ENCODE assay signal across 10 mouse cellular contexts in the genomic region with DNA sequence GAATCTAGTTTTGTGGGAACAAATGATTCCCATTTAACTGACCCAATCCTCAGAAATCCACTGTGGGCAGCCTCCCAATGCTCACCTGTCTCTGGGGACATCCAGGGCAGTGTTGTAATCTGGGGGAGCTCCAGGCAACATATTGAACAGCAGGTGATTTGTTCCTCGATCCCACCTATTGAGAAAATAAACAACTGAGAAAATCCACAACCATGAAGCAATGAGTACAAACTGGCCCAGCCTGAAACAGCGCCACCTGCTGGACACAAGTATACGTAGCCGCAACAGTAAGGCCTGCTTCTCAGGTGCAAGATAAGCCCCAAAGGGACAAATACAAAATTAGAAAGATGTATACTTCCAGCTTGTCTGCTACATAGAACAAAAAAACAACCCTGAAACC. TPM values are rescaled to one million over a fixed set of nuclear protein-coding genes. Genes with fewer than 3 reads are reported as not detected.
DNase-seq lines count a peak whose midpoint lies in the region; ATAC-seq lines count a peak whose summit lies in the region.
"Had no signal": no experiment of that assay in that cellular context is flagged by ENCODE, and none has a peak within 500 bp of the region (broad histone marks: within the 10 kb centered on the region; RNA-seq: fewer than 3 reads in every experiment).

No protein-coding gene starts in this region.

- DNase-seq in hindbrain, embryonic 10.5 days (ENCODE audit: low spot score) = peak; percentile 64
- peak; percentile 68 for DNase-seq in A20 (ENCODE audit: low read depth, low spot score)
- DNase-seq in MN1 (ENCODE audit: low spot score) = peak; percentile 71
- peak; percentile 84 to 89 for DNase-seq in cerebellum, postnatal 14 days
- DNase-seq in induced T-regulatory cell, adult 2 months (ENCODE audit: low read depth) = peak; percentile 81
- DNase-seq in thymus, postnatal 10 days (ENCODE audit: low spot score in 2 of 2) = peak; percentile 13 to 79

- 35% methylated on average over 4 of the region's 4 CpGs for WGBS in hindbrain, embryonic 10.5 days
- 33% methylated on average over 4 of the region's 4 CpGs for WGBS in hindbrain, embryonic 13.5 days

- H3K4me2 ChIP-seq in hindbrain, embryonic 13.5 days = no peak overlapping the region

- no peaks in the 10 kb centered on the region for H3K27me3 ChIP-seq in hindbrain, embryonic 10.5 days (ENCODE audit: insufficient read depth, poor library complexity, severe bottlenecking)
- no peaks in the 10 kb centered on the region for H3K27me3 ChIP-seq in hindbrain, embryonic 13.5 days

- H3K36me3 ChIP-seq in hindbrain, embryonic 10.5 days = peaks cover 67% of the 10 kb centered on the region
- H3K36me3 ChIP-seq in hindbrain, embryonic 13.5 days = peaks cover 61% of the 10 kb centered on the region

- no peak for ATAC-seq in hindbrain, embryonic 13.5 days (ENCODE audit: low FRiP score)
- ATAC-seq in megakaryocyte-erythroid progenitor cell, adult 5-6 weeks (replicated peaks; ENCODE audit: low FRiP score, low TSS enrichment, poor library complexity, severe bottlenecking) = peak; percentile 72

- H3K4me1 ChIP-seq in hindbrain, embryonic 10.5 days (replicated peaks) = no peaks in the 10 kb centered on the region
- H3K4me1 ChIP-seq in hindbrain, embryonic 13.5 days (replicated peaks) = no peaks in the 10 kb centered on the region; the same call in none of the 2 replicates

- no peak overlapping the region for H3K27ac ChIP-seq in hindbrain, embryonic 10.5 days
- no peak overlapping the region for H3K27ac ChIP-seq in hindbrain, embryonic 13.5 days

- H3K9ac ChIP-seq in hindbrain, embryonic 13.5 days = no peak overlapping the region

- H3K4me3 ChIP-seq in hindbrain, embryonic 10.5 days = no peak overlapping the region
- H3K4me3 ChIP-seq in hindbrain, embryonic 13.5 days = no peak overlapping the region
- H3K4me3 ChIP-seq: erythroblast, embryonic 14.5 days had no signal

- H3K9me3 ChIP-seq in hindbrain, embryonic 10.5 days = no peaks in the 10 kb centered on the region
- H3K9me3 ChIP-seq in hindbrain, embryonic 13.5 days = no peaks in the 10 kb centered on the region

RNA-seq across cellular contexts. Expression of a gene that starts 10.6 kb away (rescaled TPM):
- 69.5 and 77.1 TPM in 2 replicates for polyA plus RNA-seq in hindbrain, embryonic 10.5 days (2016; fragmentation: Nextera tagmentation; extraction: Ambion mirVana)
- 70.2 and 70.4 TPM in 2 replicates for polyA plus RNA-seq in hindbrain, embryonic 13.5 days (2015; fragmentation: Nextera tagmentation; extraction: Ambion mirVana)
- 49.9 and 50.8 TPM in 2 replicates for total RNA-seq in megakaryocyte-erythroid progenitor cell, adult 5-6 weeks (2014; fragmentation: Nextera tagmentation)
- total RNA-seq in megakaryocyte-erythroid progenitor cell, adult 5-6 weeks (2017) = 28.5 and 42.0 TPM in 2 replicates

RNA-seq across cellular contexts. Expression of a gene that starts 37.9 kb away (rescaled TPM):
- polyA plus RNA-seq in hindbrain, embryonic 10.5 days (2016; fragmentation: Nextera tagmentation; extraction: Ambion mirVana) = 8.3 and 9.3 TPM in 2 replicates
- 6.2 and 7.0 TPM in 2 replicates for polyA plus RNA-seq in hindbrain, embryonic 13.5 days (2015; fragmentation: Nextera tagmentation; extraction: Ambion mirVana)
- total RNA-seq in megakaryocyte-erythroid progenitor cell, adult 5-6 weeks (2014; fragmentation: Nextera tagmentation) = 2.6 and 3.0 TPM in 2 replicates
- 4.8 and 5.3 TPM in 2 replicates for total RNA-seq in megakaryocyte-erythroid progenitor cell, adult 5-6 weeks (2017)
- polyA plus RNA-seq: erythroblast, embryonic 14.5 days had no signal

RNA-seq across cellular contexts. Expression of a gene that starts 57.1 kb away (rescaled TPM):
- not detected in 2 replicates for polyA plus RNA-seq in hindbrain, embryonic 10.5 days (2016; fragmentation: Nextera tagmentation; extraction: Ambion mirVana)
- 0.34 and 0.35 TPM in 2 replicates for polyA plus RNA-seq in hindbrain, embryonic 13.5 days (2015; fragmentation: Nextera tagmentation; extraction: Ambion mirVana)
- total RNA-seq in megakaryocyte-erythroid progenitor cell, adult 5-6 weeks (2014; fragmentation: Nextera tagmentation) = not detected in 2 replicates
- not detected in 2 replicates for total RNA-seq in megakaryocyte-erythroid progenitor cell, adult 5-6 weeks (2017)
- polyA plus RNA-seq: erythroblast, embryonic 14.5 days; lung, embryonic 16.5 days had no signal
